Mouse (Mus musculus): ENCODE measurements around the gene Hist1h3i.

Gene Hist1h3i

GRCm38 (mm10) chr13:21734010-21734905 lies 48.9 kb downstream of the Hist1h3i start:
- DNase-seq = peak; percentile 93

- no peak for DNase-seq
These were observed 49.7 kb downstream of the Hist1h3i start for GRCm38 (mm10) chr13:21733466-21733865.
